9 mouse cellular contexts compared by ENCODE assay signal in the genomic region with DNA sequence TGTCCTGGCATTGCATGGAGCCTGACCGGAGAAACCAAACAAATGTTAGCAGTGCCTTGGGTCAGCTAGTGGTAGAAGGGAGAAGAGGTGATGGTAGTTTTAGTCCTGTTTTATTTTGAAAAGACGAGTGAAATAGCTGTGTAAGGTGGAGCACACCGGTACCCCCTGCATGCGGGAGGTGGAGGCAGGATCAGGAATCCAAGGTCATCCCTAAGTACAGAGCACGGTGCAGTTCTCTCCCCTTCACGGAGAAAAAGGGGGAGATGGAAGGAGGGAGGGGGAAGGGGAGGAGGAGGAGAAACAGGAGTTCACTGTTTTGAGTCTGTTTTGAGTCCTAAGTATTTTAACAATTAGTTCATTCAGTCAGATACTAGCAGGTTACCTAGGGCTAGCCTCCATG. TPM values are rescaled to one million over a fixed set of nuclear protein-coding genes. Genes with fewer than 3 reads are reported as not detected.
A peak's percentile ranks its signal among the peaks of the same experiment; 100 is the strongest.
DNase-seq lines count a peak whose midpoint lies in the region; ATAC-seq and TF ChIP-seq lines count a peak whose summit lies in the region.
"Had no signal": no experiment of that assay in that cellular context is flagged by ENCODE, and none has a peak within 500 bp of the region (broad histone marks: within the 10 kb centered on the region; RNA-seq: fewer than 3 reads in every experiment).

No protein-coding gene starts in this region.

- H3K27ac ChIP-seq in heart, embryonic 14.5 days (replicated peaks in 1 of 2; ENCODE audit: control insufficient read depth in 1 of 2, insufficient read depth in 1 of 2, low read depth in 2 of 2, low read length in 2 of 2) = no peak overlapping the region
- no peak overlapping the region for H3K27ac ChIP-seq in bone marrow, adult 2 months (ENCODE audit: control insufficient read depth, insufficient read depth, low read depth, low read length, poor library complexity)
- no peak overlapping the region for H3K27ac ChIP-seq in hindbrain, embryonic 15.5 days (replicated peaks)
- H3K27ac ChIP-seq in midbrain, embryonic 13.5 days = no peak overlapping the region

- 46% methylated on average over 6 of the region's 6 CpGs for WGBS in heart, embryonic 14.5 days
- 84% methylated on average over 6 of the region's 6 CpGs for WGBS in bone marrow, adult 2 months
- 40% methylated on average over 6 of the region's 6 CpGs for WGBS in hindbrain, embryonic 15.5 days
- 51% methylated on average over 6 of the region's 6 CpGs for WGBS in midbrain, embryonic 13.5 days

- H3K4me1 ChIP-seq in heart, embryonic 14.5 days (ENCODE audit: control insufficient read depth in 2 of 2, insufficient read depth in 2 of 2, low read length in 2 of 2) = peaks cover 15 to 61% of the 10 kb centered on the region in 2 experiments
- peaks cover 3% of the 10 kb centered on the region for H3K4me1 ChIP-seq in bone marrow, adult 2 months (ENCODE audit: control insufficient read depth, insufficient read depth, low read length)
- peaks cover 54% of the 10 kb centered on the region for H3K4me1 ChIP-seq in hindbrain, embryonic 15.5 days (replicated peaks)
- H3K4me1 ChIP-seq in midbrain, embryonic 13.5 days (replicated peaks) = peaks cover 63% of the 10 kb centered on the region

- H3K9me3 ChIP-seq in heart, embryonic 14.5 days (ENCODE audit: control insufficient read depth, low read length) = no peaks in the 10 kb centered on the region
- H3K9me3 ChIP-seq in hindbrain, embryonic 15.5 days = no peaks in the 10 kb centered on the region
- no peaks in the 10 kb centered on the region for H3K9me3 ChIP-seq in midbrain, embryonic 13.5 days

- peak overlapping the region; percentile 87 for H3K4me2 ChIP-seq in heart, embryonic 14.5 days (ENCODE audit: low read length)
- peak overlapping the region; percentile 87 for H3K4me2 ChIP-seq in hindbrain, embryonic 15.5 days
- peak overlapping the region; percentile 84 for H3K4me2 ChIP-seq in midbrain, embryonic 13.5 days (replicated peaks)

- H3K9ac ChIP-seq in heart, embryonic 14.5 days (ENCODE audit: low read length) = peak overlapping the region; percentile 35; the same call in 1 of the 2 replicates
- H3K9ac ChIP-seq in hindbrain, embryonic 15.5 days = no peak overlapping the region; the same call in 1 of the 2 replicates
- H3K9ac ChIP-seq in midbrain, embryonic 13.5 days (replicated peaks) = peak overlapping the region; percentile 92

- TF ChIP-seq POLR2A in bone marrow, adult 2 months (IDR thresholded peaks at IDR 0.05; ENCODE audit: borderline replicate concordance, control insufficient read depth, low read depth, low read length) = no peak

- ATAC-seq in heart, embryonic 14.5 days (ENCODE audit: insufficient number of reproducible peaks, insufficient read depth, low FRiP score, low read depth) = no peak
- no peak for ATAC-seq in hindbrain, embryonic 15.5 days (ENCODE audit: low FRiP score, low read depth)
- no peak for ATAC-seq in midbrain, embryonic 13.5 days

- DNase-seq in heart, adult 8-10 months (ENCODE audit: low spot score) = no peak
- DNase-seq in spleen, adult 18-20 months = no peak
- DNase-seq in cerebellum, adult 11 months = no peak
- DNase-seq in cerebellum, postnatal 25 days = no peak
- DNase-seq: thymus, adult 18-20 months had no signal

- H3K36me3 ChIP-seq in heart, embryonic 14.5 days (ENCODE audit: control insufficient read depth, insufficient read depth, low read length) = no peaks in the 10 kb centered on the region
- H3K36me3 ChIP-seq in hindbrain, embryonic 15.5 days = no peaks in the 10 kb centered on the region
- no peaks in the 10 kb centered on the region for H3K36me3 ChIP-seq in midbrain, embryonic 13.5 days

- no peak for TF ChIP-seq CTCF in bone marrow, adult 2 months (IDR thresholded peaks at IDR 0.05; ENCODE audit: control insufficient read depth, insufficient read depth, low read length)

- H3K4me3 ChIP-seq in heart, embryonic 14.5 days (ENCODE audit: control insufficient read depth in 1 of 2, insufficient read depth in 1 of 2, low read depth in 1 of 2, low read length in 2 of 2) = no peak overlapping the region
- peak overlapping the region; percentile 32 for H3K4me3 ChIP-seq in bone marrow, adult 2 months (replicated peaks; ENCODE audit: control insufficient read depth, low read depth, low read length)
- H3K4me3 ChIP-seq in hindbrain, embryonic 15.5 days = peak overlapping the region; percentile 83
- H3K4me3 ChIP-seq in midbrain, embryonic 13.5 days (replicated peaks) = peak overlapping the region; percentile 88

- no peaks in the 10 kb centered on the region for H3K27me3 ChIP-seq in heart, embryonic 14.5 days (ENCODE audit: control insufficient read depth, insufficient read depth, low read length)
- H3K27me3 ChIP-seq in hindbrain, embryonic 15.5 days = no peaks in the 10 kb centered on the region
- H3K27me3 ChIP-seq in midbrain, embryonic 13.5 days = 0 out of 2 replicates have a peak, but pooled peaks cover 3% of the 10 kb centered on the region

RNA-seq across cellular contexts. Expression of gene Gm20388, which starts 2.0 kb away (rescaled TPM):
- polyA plus RNA-seq in heart, embryonic 14.5 days (2014; fragmentation: Nextera tagmentation; extraction: Ambion mirVana) = not detected in 2 replicates
- total RNA-seq in heart, adult 8-10 months (2022) = 1 to 10 TPM in 2 of 4 experiments, not detected in 2; 4.2 to 6.7 TPM
- 3.5 and 10.6 TPM in 2 replicates for polyA plus RNA-seq in bone marrow, adult 2 months (2011; ENCODE audit: insufficient read depth, insufficient read length, low replicate concordance, missing spikeins)
- polyA plus RNA-seq in hindbrain, embryonic 15.5 days (2015; fragmentation: Nextera tagmentation; extraction: Ambion mirVana) = 5.0 and 5.4 TPM in 2 replicates
- polyA plus RNA-seq in midbrain, embryonic 13.5 days (2015; fragmentation: Nextera tagmentation; extraction: Ambion mirVana) = 4.4 and 10.3 TPM in 2 replicates

RNA-seq across cellular contexts. Expression of gene Usp10, which starts 2.5 kb away (rescaled TPM):
- polyA plus RNA-seq in heart, embryonic 14.5 days (2014; fragmentation: Nextera tagmentation; extraction: Ambion mirVana) = 66.9 and 68.0 TPM in 2 replicates
- 10 to 100 TPM; 50.7 to 55.9 (median 53.9) TPM for total RNA-seq in heart, adult 8-10 months (2022)
- 85.2 and 133 TPM in 2 replicates for polyA plus RNA-seq in bone marrow, adult 2 months (2011; ENCODE audit: insufficient read depth, insufficient read length, low replicate concordance, missing spikeins)
- 126 and 135 TPM in 2 replicates for polyA plus RNA-seq in hindbrain, embryonic 15.5 days (2015; fragmentation: Nextera tagmentation; extraction: Ambion mirVana)
- polyA plus RNA-seq in midbrain, embryonic 13.5 days (2015; fragmentation: Nextera tagmentation; extraction: Ambion mirVana) = 130 and 137 TPM in 2 replicates

RNA-seq across cellular contexts. Expression of gene Klhl36, which starts 50.6 kb away (rescaled TPM):
- 8.8 and 10.6 TPM in 2 replicates for polyA plus RNA-seq in heart, embryonic 14.5 days (2014; fragmentation: Nextera tagmentation; extraction: Ambion mirVana)
- 1 to 10 TPM; 2.8 to 3.1 (median 2.9) TPM for total RNA-seq in heart, adult 8-10 months (2022)
- 2.8 and 4.8 TPM in 2 replicates for polyA plus RNA-seq in bone marrow, adult 2 months (2011; ENCODE audit: insufficient read depth, insufficient read length, low replicate concordance, missing spikeins)
- 17.3 TPM in 2 replicates for polyA plus RNA-seq in hindbrain, embryonic 15.5 days (2015; fragmentation: Nextera tagmentation; extraction: Ambion mirVana)
- polyA plus RNA-seq in midbrain, embryonic 13.5 days (2015; fragmentation: Nextera tagmentation; extraction: Ambion mirVana) = 12.7 and 13.0 TPM in 2 replicates

Comparison
In these comparisons a context has a peak if more than half of its experiments do, and no peak if none do; other contexts are left out.
1. H3K4me3 ChIP-seq: peak in bone marrow, adult 2 months (single experiment), hindbrain, embryonic 15.5 days (single experiment) and midbrain, embryonic 13.5 days (single experiment); none in heart, embryonic 14.5 days (0 of 2).
2. Peak in every context shown above with its lines, with median percentiles within 50 percentile points of each other: H3K4me2 ChIP-seq.